Mouse (Mus musculus) lung, adult 2 months (tissue): ENCODE measurements around the gene Tmem135.

Experiments used
- CTCF ChIP-seq: fragments of 200-500 bp; IDR thresholded peaks from 2 replicates; pipeline ENCODE4 v1.5.1; 2011; ENCODE audit warnings: mild to moderate bottlenecking, low read length, control low read depth; ENCODE audit not compliant: insufficient read depth
- POLR2A ChIP-seq: fragments of 200-500 bp; IDR thresholded peaks from 2 replicates; pipeline ENCODE4 v1.6.1; 2011; ENCODE audit warnings: low read depth, mild to moderate bottlenecking, control low read depth, low read length, borderline replicate concordance; ENCODE audit errors: extremely low read depth

DNA sequence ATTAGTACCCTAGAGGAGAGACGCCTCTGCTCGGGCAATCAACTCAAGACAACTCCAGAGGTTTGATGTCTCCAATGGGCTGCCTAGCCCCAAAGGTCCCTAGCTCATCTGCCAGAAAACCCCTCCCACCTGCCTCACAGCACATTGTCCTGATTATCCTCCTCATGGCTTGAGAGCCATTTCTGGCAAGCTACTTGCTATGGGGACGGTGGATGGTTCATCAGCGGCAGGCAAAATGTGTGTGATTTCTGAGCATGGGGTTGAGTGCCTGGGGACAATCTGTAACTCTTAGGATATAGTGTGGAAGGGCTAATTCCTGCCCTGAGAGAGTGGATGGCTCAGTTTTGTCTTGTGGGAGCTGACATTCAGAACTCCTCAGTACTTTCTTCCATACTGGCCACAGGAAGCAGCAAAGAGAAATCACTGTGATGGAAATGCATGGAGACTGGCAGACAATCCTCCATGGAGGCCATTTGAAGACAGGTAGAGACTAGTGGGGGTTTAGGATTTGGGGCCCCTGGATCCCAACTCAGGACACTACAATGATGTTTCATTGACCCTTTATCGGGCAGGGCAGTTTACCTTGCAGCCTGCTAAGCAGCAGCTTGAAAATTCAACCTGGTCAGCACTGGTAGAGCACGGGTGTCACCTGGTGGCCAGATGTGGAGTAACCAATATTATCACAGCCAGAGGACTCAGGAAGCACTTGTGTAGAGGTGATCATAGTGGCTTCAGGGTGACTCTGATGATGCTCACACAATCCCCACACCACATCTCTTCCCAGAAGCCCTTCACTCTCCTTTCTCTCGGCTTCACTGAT is 277.7 kb downstream of the Tmem135 start:
- TF ChIP-seq POLR2A, result no peak
- TF ChIP-seq CTCF, result peak; percentile 92
